Mouse (Mus musculus) neural tube, embryonic 11.5 days (tissue): Measurements from ENCODE around the gene Rps27rt. TPM values are rescaled to one million over a fixed set of nuclear protein-coding genes. Genes with fewer than 3 reads are reported as not detected.
"Not testable (repeated sequence)": the region's sequence is repeated elsewhere in the genome, so short reads cannot be mapped to it uniquely, and the experiment has no call there.

Experiments used
- ATAC-seq: fragments of 200-750 bp; cut with Nextera tagmentation; 2 replicates; pipeline ENCODE4 v1.8.0; 2017; ENCODE audit warnings: moderate number of reproducible peaks, mild to moderate bottlenecking, moderate TSS enrichment, moderate library complexity; ENCODE audit not compliant: insufficient read depth, low FRiP score, low TSS enrichment
- DNase-seq: peaks from one replicate; pipeline ENCODE4 v3.0.0-alpha.2; 2015; ENCODE audit warnings: low spot score
- H3K27ac ChIP-seq: fragments of 300-500 bp; sonication (generic); 2 replicates; pipeline ENCODE4 v1.5.1; 2014; ENCODE audit warnings: low read depth, mild to moderate bottlenecking, low read length
- H3K27me3 ChIP-seq: fragments of 300-500 bp; sonication (generic); 2 replicates; pipeline ENCODE4 v1.6.1; 2014; ENCODE audit warnings: mild to moderate bottlenecking, low read length, mixed read lengths; ENCODE audit not compliant: control insufficient read depth, insufficient read depth
- H3K36me3 ChIP-seq: fragments of 300-500 bp; sonication (generic); 2 replicates; pipeline ENCODE4 v1.6.1; 2014; ENCODE audit warnings: mild to moderate bottlenecking, low read length, moderate library complexity, mixed read lengths; ENCODE audit not compliant: control insufficient read depth, insufficient read depth
- H3K4me1 ChIP-seq: fragments of 300-500 bp; sonication (generic); 2 replicates; pipeline ENCODE4 v1.6.1; 2014; ENCODE audit warnings: low read length, mixed read lengths; ENCODE audit not compliant: control insufficient read depth, insufficient read depth
- H3K4me2 ChIP-seq: fragments of 300-500 bp; sonication (generic); 2 replicates; pipeline ENCODE4 v1.6.1; 2014; ENCODE audit warnings: low read depth, mild to moderate bottlenecking, moderate library complexity
- H3K4me3 ChIP-seq: fragments of 300-500 bp; sonication (generic); 2 replicates; pipeline ENCODE4 v1.5.1; 2014; ENCODE audit warnings: low read depth, low read length
- H3K9ac ChIP-seq: fragments of 300-500 bp; sonication (generic); 2 replicates; pipeline ENCODE4 v1.6.1; 2014; ENCODE audit warnings: mild to moderate bottlenecking, low read length
- H3K9me3 ChIP-seq: fragments of 300-500 bp; sonication (generic); 2 replicates; pipeline ENCODE4 v1.6.1; 2016; ENCODE audit warnings: low read length; ENCODE audit not compliant: control insufficient read depth
- WGBS: fragments of 180-500 bp; shearing (Covaris S2); extraction: QIAGEN DNeasy Blood & Tissue Kit; methylation state at CpG from one replicate; pipeline ENCODE4 v1.1.7; 2014; 5-methylcytosine and 5-hydroxymethylcytosine counted together
- polyA plus RNA-seq: library from polyadenylated mRNA; unstranded; fragments of >200 nt; fragmentation: Nextera tagmentation; extraction: Ambion mirVana; gene quantifications from 2 replicates; pipeline ENCODE4 v1.2.1, GENCODE M21; 2014

The Rps27rt gene
- polyA plus RNA-seq, 1 experiment from 2014 or later = 307 TPM

DNA sequence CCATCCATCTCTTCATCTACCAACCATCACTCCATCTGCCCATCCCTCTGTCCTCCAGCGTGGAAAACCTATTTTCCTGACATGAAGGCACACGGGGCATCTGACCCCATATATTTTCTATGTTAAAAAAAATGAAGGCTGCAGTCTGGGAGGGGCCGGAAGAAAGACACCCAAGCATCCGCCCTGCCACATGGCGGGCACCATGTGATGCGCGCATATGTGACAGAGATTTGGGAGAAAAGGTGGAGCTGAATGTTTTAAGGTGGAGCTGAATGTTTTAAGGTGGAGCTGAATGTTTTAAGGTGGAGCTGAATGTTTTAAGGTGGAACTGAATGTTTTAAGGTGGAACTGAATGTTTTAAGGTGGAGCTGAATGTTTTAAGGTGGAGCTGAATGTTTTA, 16.3 kb downstream of the Rps27rt start:
- H3K9ac ChIP-seq = not testable (repeated sequence)

DNA sequence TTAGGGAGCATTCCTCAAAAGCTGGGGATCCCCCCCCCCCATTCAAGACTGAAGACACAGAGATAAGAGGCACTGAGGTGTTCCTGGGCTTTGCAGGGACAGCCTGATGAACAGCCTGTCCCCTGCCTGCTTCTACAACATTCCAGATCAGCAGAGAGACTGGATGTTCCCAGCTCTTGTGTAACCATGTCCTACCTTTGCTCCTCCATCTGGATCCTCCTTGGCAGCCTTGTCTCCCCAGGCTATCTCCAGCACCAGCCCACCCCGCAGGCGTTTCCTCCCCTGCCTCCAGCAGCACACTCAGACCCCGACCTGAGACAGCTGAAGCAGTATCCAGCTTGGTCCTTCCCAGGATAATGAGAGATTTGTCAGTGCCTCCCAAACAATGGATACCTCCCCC, 18.4 kb downstream of the Rps27rt start:
- no peak overlapping the region for H3K4me2 ChIP-seq

More for the DNA sequence above, 16.3 kb downstream of the Rps27rt start:
- not testable (repeated sequence) for H3K27me3 ChIP-seq, H3K4me3 ChIP-seq, H3K4me1 ChIP-seq, DNase-seq, H3K27ac ChIP-seq, H3K9me3 ChIP-seq, H3K36me3 ChIP-seq, ATAC-seq, H3K4me2 ChIP-seq
- 86% methylated on average over 7 of the region's 7 CpGs for WGBS

DNA sequence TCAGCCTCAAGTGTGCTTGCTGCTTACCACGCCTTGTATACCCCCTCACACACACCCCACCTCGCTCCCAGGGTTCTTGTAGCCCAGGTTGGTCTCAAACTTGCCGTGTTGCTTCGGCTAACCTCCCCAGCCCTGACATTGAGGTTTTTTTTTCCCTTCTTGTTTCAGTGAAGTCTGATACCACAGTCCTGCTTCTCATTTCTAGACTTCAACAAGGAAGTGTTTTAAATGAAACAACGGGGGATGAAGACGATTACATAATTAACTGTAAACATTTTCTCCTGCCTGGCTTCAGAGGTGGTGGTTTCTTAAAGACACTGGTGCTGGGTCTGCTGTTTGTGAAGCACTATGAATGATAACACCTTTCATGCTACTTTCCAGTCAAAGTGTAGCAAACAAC, 21.7 kb downstream of the Rps27rt start:
- Histone ChIP-seq H3K4me3 (no peak overlapping the region), H3K9me3 (no peaks in the 10 kb centered on the region)
- whole genome bisulfite sequencing = 91% methylated on average over 6 of the region's 6 CpGs

More for the DNA sequence above, 18.4 kb downstream of the Rps27rt start:
- Histone ChIP-seq H3K4me1 (no peaks in the 10 kb centered on the region), H3K4me3 (no peak overlapping the region), H3K9me3 (no peaks in the 10 kb centered on the region), H3K27ac (no peak overlapping the region), H3K9ac (no peak overlapping the region), H3K27me3 (no peaks in the 10 kb centered on the region), H3K36me3 (no peaks in the 10 kb centered on the region)
- WGBS = 80% methylated on average over 3 of the region's 3 CpGs
- DNase-seq (no peak), ATAC-seq (no peak)

DNA sequence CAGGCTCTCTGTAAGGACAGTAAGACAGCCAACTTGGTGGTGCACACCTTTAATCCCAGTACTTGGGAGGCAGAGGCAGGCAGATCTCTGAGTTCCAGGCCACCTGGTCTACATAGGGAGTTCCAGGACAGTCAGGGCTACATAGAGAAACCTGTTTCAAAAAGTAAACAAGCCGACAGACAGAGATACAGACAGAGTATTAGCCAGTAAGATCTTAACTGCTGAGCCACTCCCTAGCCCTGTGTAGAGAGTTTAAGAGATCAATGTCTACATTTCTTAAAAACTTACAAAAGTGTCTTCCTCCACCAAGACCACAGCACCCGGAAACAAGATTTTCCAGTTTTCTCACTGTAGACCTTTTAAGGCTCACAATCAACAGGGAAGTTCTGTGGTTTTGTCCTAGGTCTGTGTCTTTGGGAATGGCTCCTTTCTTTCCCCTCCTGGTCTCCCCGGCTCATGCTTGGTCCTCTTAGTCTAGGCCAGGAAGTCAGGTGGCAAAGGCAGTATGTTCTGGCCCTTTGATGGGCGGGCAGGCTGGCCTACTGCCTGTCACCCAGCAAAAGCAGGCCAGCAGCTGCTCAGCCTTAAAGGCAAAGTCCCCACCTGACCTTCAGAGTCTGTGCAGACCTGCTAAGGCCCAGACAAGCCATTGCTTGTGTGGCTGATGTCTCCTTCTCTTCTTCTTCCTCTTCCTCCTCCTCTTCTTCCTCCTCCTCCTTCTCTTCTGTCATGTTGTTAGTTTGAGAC, 22.3 kb downstream of the Rps27rt start:
- no peak overlapping the region for H3K4me3 ChIP-seq
- no peaks in the 10 kb centered on the region for H3K4me1 ChIP-seq
- no peak for ATAC-seq
- H3K4me2 ChIP-seq = no peak overlapping the region
- no peaks in the 10 kb centered on the region for H3K9me3 ChIP-seq
- H3K9ac ChIP-seq = no peak overlapping the region
- WGBS = 83% methylated on average over 4 of the region's 4 CpGs
- no peak for DNase-seq
- no peaks in the 10 kb centered on the region for H3K36me3 ChIP-seq
- H3K27me3 ChIP-seq = no peaks in the 10 kb centered on the region
- H3K27ac ChIP-seq = no peak overlapping the region

More for the DNA sequence above, 21.7 kb downstream of the Rps27rt start:
- no peak overlapping the region for H3K4me2 ChIP-seq
- no peaks in the 10 kb centered on the region for H3K4me1 ChIP-seq
- DNase-seq (no peak), ATAC-seq (no peak)
- no peaks in the 10 kb centered on the region for H3K36me3 ChIP-seq
- no peak overlapping the region for H3K27ac ChIP-seq
- H3K9ac ChIP-seq = no peak overlapping the region
- H3K27me3 ChIP-seq = no peaks in the 10 kb centered on the region

DNA sequence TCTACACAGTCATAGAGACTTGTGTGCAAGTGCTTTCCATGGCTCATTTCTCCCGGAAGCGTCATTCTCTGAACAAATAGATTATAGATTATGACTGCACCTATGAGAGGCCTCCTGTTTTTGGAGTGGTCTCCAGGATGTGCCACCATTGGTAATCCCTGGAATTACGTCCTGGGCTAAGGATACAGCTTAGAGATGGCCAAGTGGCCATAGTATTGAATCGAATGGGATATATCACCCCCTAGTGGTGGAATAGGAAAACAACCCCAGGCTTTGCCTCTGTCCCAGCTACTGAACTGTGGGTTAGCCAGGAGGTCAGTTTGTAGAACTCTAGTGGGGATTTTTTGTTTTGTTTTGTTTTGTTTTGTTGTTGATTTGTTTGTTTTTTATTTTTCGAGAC, 25.6 kb downstream of the Rps27rt start:
- no peaks in the 10 kb centered on the region for H3K4me1 ChIP-seq
- no peak overlapping the region for H3K4me3 ChIP-seq
- H3K27ac ChIP-seq = no peak overlapping the region
- H3K9ac ChIP-seq = no peak overlapping the region
- H3K36me3 ChIP-seq = no peaks in the 10 kb centered on the region
- no peaks in the 10 kb centered on the region for H3K9me3 ChIP-seq
- H3K4me2 ChIP-seq = no peak overlapping the region
- DNase-seq (peak; percentile 43), ATAC-seq (0 out of 2 replicates have a peak, but pooled peaks have one; percentile 68)
- no peaks in the 10 kb centered on the region for H3K27me3 ChIP-seq
- WGBS = 43% methylated on average over 5 of the region's 5 CpGs

DNA sequence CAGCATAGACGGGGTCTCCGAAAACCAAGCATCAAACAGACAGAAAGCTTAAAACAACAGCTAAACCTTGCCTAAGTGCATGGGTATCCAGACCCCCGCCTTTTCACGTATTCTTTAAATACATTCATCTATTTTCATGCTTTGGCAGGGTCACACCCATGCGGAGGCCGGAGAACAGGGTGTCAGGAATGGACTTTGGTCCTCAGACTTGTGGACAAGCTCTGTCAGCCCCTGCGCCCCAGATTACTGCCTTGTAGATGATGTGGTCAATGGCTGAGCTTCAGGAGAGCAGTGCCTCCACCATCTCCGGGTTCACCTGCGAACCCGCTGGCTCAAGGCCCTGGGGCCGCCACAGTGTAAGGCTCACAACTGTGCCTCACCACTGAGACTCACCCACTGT, 27.2 kb downstream of the Rps27rt start:
- Histone ChIP-seq H3K4me2 (no peak overlapping the region), H3K4me3 (no peak overlapping the region), H3K36me3 (no peaks in the 10 kb centered on the region), H3K27ac (no peak overlapping the region), H3K9me3 (no peaks in the 10 kb centered on the region), H3K4me1 (no peaks in the 10 kb centered on the region), H3K9ac (no peak overlapping the region), H3K27me3 (no peaks in the 10 kb centered on the region)
- ATAC-seq = no peak
- 91% methylated on average over 11 of the region's 11 CpGs for WGBS
- DNase-seq = no peak

DNA sequence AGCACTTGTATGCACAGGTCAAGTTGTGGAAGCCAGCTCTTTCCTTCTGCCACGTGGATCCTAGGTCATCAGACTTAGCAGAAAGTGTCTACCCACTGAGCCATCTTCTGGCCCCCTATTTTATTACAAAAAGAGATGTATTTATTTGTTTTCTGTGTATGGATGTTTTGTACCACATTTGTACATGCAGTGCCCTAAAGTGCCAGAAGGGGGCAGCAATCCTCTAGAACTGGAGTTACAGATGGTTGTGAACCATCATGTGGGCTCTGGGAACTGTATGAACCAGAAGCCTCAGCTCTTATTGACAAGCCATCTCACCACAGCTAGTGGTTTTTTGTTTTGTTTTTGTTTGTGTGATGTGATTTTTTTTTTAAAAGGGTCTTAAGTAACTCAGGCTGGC, 29.7 kb downstream of the Rps27rt start:
- no peak overlapping the region for H3K4me3 ChIP-seq
- H3K4me2 ChIP-seq = no peak overlapping the region
- 46% methylated on average over 1 of the region's 1 CpGs for WGBS
- no peaks in the 10 kb centered on the region for H3K4me1 ChIP-seq
- no peak overlapping the region for H3K27ac ChIP-seq
- H3K9me3 ChIP-seq = no peaks in the 10 kb centered on the region
- H3K36me3 ChIP-seq = no peaks in the 10 kb centered on the region
- DNase-seq (no peak), ATAC-seq (no peak)
- no peaks in the 10 kb centered on the region for H3K27me3 ChIP-seq
- no peak overlapping the region for H3K9ac ChIP-seq

DNA sequence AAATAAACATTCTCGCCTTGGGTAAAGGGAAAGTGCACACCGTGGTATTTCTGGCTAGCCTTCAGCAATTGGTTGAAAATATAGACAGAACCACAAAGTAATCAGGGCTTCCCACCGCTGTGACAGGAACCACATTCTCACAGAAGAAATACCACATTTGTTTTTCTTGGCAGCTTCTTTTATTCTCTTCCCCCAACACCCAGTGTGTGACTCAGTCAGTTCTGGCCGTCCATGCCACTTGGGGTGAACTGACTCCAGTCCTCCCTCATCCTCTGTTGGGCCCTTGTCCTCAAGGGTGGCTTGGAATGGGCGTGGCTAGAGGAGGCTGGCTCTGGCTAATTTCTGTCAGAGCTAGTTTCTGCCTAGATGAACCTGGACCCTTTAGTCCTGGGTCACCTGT, 34.1 kb downstream of the Rps27rt start:
- Histone ChIP-seq H3K4me2 (no peak overlapping the region), H3K4me1 (no peaks in the 10 kb centered on the region), H3K9ac (no peak overlapping the region), H3K9me3 (no peaks in the 10 kb centered on the region), H3K4me3 (no peak overlapping the region), H3K27me3 (no peaks in the 10 kb centered on the region), H3K27ac (no peak overlapping the region), H3K36me3 (no peaks in the 10 kb centered on the region)
- 60% methylated on average over 5 of the region's 5 CpGs for WGBS
- ATAC-seq (no peak), DNase-seq (no peak)

DNA sequence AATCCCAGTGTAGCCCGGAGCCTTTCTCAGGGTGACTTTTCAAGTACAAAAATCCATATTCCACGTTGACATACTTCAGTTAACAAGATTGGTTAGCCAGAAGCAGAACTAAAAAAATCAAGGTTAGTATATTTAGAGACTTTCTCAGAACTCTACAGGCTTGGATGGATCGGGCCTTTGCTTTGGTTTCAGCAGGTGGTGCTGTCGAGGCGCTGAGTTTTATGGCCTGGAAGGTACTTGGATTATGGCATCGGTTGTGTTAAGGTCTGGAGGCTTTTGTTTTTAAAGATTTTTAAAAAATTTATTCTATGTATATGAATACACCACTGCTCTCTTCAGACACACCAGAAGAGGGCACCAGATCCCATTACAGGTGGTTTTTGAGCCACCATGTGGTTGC, 37.0 kb downstream of the Rps27rt start:
- Histone ChIP-seq H3K9me3 (no peaks in the 10 kb centered on the region), H3K4me3 (no peak overlapping the region), H3K4me2 (no peak overlapping the region), H3K27me3 (no peaks in the 10 kb centered on the region), H3K36me3 (no peaks in the 10 kb centered on the region), H3K27ac (no peak overlapping the region), H3K4me1 (no peaks in the 10 kb centered on the region), H3K9ac (no peak overlapping the region)
- 89% methylated on average over 6 of the region's 6 CpGs for WGBS
- no peak for DNase-seq
- ATAC-seq = no peak
